Mouse (Mus musculus) heart, embryonic 14.5 days (tissue): ENCODE data around the gene Pkig. TPM values are rescaled to one million over a fixed set of nuclear protein-coding genes. Genes with fewer than 3 reads are reported as not detected.

Experiments used
- ATAC-seq: fragments of 200-750 bp; cut with Nextera tagmentation; 2 replicates; pipeline ENCODE4 v1.8.0; 2017; ENCODE audit warnings: low read depth, moderate TSS enrichment; ENCODE audit not compliant: insufficient number of reproducible peaks, insufficient read depth, low FRiP score
- H3K27ac ChIP-seq, 2 experiments: fragments of 200-500 bp in 1 of 2; fragments of 300-500 bp in 1 of 2; sonication (generic) in 1 of 2; replicated peaks in 1 of 2; 2 replicates each; pipeline ENCODE4 v1.5.1; 2012 to 2014; ENCODE audit warnings: low read depth in 2 of 2, low read length in 2 of 2, control low read depth in 1 of 2, mild to moderate bottlenecking in 1 of 2, mixed read lengths in 1 of 2; ENCODE audit not compliant: control insufficient read depth in 1 of 2, insufficient read depth in 1 of 2
- H3K27me3 ChIP-seq: fragments of 300-500 bp; sonication (generic); 2 replicates; pipeline ENCODE4 v1.6.1; 2014; ENCODE audit warnings: mild to moderate bottlenecking, low read length, control low read depth; ENCODE audit not compliant: control insufficient read depth, insufficient read depth
- H3K36me3 ChIP-seq: fragments of 300-500 bp; sonication (generic); 2 replicates; pipeline ENCODE4 v1.6.1; 2014; ENCODE audit warnings: mild to moderate bottlenecking, control low read depth, low read length, mixed read lengths; ENCODE audit not compliant: control insufficient read depth, insufficient read depth
- H3K4me1 ChIP-seq, 2 experiments: fragments of 200-500 bp in 1 of 2; fragments of 300-500 bp in 1 of 2; sonication (generic) in 1 of 2; 2 replicates each; pipeline ENCODE4 v1.6.1; 2012 to 2014; ENCODE audit warnings: low read length in 2 of 2, control low read depth in 1 of 2, mixed read lengths in 1 of 2; ENCODE audit not compliant: control insufficient read depth in 2 of 2, insufficient read depth in 2 of 2
- H3K4me2 ChIP-seq: fragments of 300-500 bp; sonication (generic); 2 replicates; pipeline ENCODE4 v1.6.1; 2014; ENCODE audit warnings: mild to moderate bottlenecking, low read length
- H3K4me3 ChIP-seq, 2 experiments: fragments of 200-500 bp in 1 of 2; fragments of 300-500 bp in 1 of 2; sonication (generic) in 1 of 2; 2 replicates each; pipeline ENCODE4 v1.5.1; 2012 to 2014; ENCODE audit warnings: low read length in 2 of 2, mild to moderate bottlenecking in 2 of 2, control low read depth in 1 of 2, low read depth in 1 of 2, moderate library complexity in 1 of 2; ENCODE audit not compliant: control insufficient read depth in 1 of 2, insufficient read depth in 1 of 2
- H3K9ac ChIP-seq: fragments of 300-500 bp; sonication (generic); 2 replicates; pipeline ENCODE4 v1.6.1; 2014; ENCODE audit warnings: mild to moderate bottlenecking, low read length
- H3K9me3 ChIP-seq: fragments of 300-500 bp; sonication (generic); 2 replicates; pipeline ENCODE4 v1.6.1; 2016; ENCODE audit warnings: low read length, control low read depth; ENCODE audit not compliant: control insufficient read depth
- WGBS: fragments of 180-500 bp; shearing (Covaris S2); extraction: QIAGEN DNeasy Blood & Tissue Kit; methylation state at CpG from one replicate; pipeline ENCODE4 v1.1.7; 2014; 5-methylcytosine and 5-hydroxymethylcytosine counted together
- polyA plus RNA-seq: library from polyadenylated mRNA; unstranded; fragments of >200 nt; fragmentation: Nextera tagmentation; extraction: Ambion mirVana; gene quantifications from 2 replicates; pipeline ENCODE4 v1.2.1, GENCODE M21; 2014

Gene Pkig
- polyA plus RNA-seq, 1 experiment from 2014 or later, result 324 TPM

DNA sequence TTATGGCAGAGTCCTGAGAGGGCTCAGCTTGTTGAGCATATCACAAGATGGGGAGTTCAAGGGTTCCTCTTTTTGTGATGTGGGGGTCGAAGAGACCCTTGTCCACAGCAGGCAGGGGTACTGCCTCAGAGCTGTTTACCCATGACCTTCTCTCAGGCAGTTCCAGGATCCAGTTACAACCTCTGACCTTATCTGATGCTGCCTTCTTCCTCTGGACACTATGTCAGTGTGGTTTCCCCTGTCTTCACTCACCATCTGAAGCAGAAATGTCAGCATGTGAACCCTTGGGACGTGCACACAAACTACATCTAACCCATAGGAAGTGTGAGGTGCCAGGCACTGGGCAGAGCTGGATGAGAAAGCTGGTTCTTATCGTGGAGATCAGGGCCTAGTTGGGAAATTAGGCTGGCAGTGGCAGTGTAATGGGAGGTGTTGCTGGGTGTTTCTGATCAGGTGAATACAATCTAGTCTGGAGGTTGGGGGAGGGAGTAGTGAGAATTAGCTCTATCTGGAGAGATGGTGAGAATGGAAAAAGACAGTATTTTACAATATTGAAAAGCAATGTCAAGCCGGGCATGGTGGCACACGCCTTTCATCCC, 2.0 kb downstream of the Pkig start:
- Histone ChIP-seq H3K4me1 (peaks cover 19 to 51% of the 10 kb centered on the region in 2 experiments), H3K9ac (peak overlapping the region; percentile 13; the same call in 1 of the 2 replicates), H3K9me3 (no peaks in the 10 kb centered on the region), H3K4me2 (peak overlapping the region; percentile 73; the same call in 1 of the 2 replicates), H3K27me3 (no peaks in the 10 kb centered on the region), H3K36me3 (peaks cover 7% of the 10 kb centered on the region; the same call in 1 of the 2 replicates), H3K27ac (peak overlapping the region in 1 of 2 experiments; percentile 12; a peak in 1 of 4 replicates), H3K4me3 (no peak overlapping the region)
- no peak for ATAC-seq
- WGBS, result 69% methylated on average over 5 of the region's 5 CpGs

DNA sequence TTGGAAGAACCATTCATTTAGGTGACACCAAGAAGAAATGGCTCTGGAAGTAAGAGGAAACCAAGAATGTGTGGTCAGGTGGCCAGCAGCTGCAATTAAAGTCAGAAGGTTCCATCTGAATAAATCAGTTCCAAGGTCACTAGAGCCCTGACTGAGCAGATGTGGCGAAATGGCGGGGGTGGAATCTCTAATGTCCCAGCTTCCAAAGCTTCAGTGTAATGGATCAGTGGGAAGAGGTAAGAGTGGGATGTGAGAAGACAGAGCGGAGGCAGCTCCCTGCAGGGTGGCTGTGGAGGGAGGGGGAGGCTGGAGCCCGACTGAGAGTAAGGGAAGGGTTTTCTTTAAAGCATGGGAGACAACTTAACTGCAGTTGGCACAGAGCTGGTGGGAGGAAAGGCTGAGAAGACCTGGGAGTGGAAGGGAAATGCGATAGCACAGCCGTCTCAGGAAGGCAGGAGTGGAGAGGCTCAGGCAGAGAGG, 3.2 kb downstream of the Pkig start:
- Histone ChIP-seq H3K4me1 (peaks cover 19 to 53% of the 10 kb centered on the region in 2 experiments), H3K9ac (peak overlapping the region; percentile 0; the same call in 1 of the 2 replicates), H3K9me3 (no peaks in the 10 kb centered on the region), H3K27ac (0 out of 4 replicates have a peak overlapping the region, but pooled peaks have one; percentile 11 to 39), H3K36me3 (peaks cover 7% of the 10 kb centered on the region; the same call in 1 of the 2 replicates), H3K4me2 (peak overlapping the region; percentile 24; the same call in 1 of the 2 replicates), H3K27me3 (no peaks in the 10 kb centered on the region), H3K4me3 (no peak overlapping the region)
- WGBS, result 55% methylated on average over 6 of the region's 6 CpGs
- no peak for ATAC-seq

DNA sequence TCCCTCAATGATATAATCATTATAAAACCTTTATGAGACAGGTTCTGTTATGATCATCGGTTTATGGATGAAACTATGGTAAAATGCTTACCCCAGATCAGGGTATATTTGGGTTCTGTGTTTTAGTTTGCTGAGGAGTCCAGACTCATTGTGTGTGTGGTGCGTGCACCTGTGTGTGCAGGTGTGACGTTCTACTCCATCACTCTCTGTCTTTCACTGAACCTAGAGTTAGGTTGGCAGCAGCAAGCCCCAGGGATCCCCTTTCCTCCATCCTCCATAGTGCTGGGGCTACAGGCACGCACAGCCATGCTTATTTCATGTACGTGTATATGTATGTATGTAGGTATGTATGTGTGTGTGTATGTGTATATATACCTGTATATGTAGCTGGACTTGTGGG, 3.9 kb downstream of the Pkig start:
- ATAC-seq, result no peak
- Histone ChIP-seq H3K4me2 (no peak overlapping the region), H3K36me3 (peaks cover 7% of the 10 kb centered on the region; the same call in 1 of the 2 replicates), H3K4me1 (peaks cover 19 to 57% of the 10 kb centered on the region in 2 experiments), H3K9ac (no peak overlapping the region), H3K27ac (no peak overlapping the region), H3K27me3 (no peaks in the 10 kb centered on the region), H3K4me3 (no peak overlapping the region), H3K9me3 (no peaks in the 10 kb centered on the region)
- 88% methylated on average over 5 of the region's 5 CpGs for WGBS

DNA sequence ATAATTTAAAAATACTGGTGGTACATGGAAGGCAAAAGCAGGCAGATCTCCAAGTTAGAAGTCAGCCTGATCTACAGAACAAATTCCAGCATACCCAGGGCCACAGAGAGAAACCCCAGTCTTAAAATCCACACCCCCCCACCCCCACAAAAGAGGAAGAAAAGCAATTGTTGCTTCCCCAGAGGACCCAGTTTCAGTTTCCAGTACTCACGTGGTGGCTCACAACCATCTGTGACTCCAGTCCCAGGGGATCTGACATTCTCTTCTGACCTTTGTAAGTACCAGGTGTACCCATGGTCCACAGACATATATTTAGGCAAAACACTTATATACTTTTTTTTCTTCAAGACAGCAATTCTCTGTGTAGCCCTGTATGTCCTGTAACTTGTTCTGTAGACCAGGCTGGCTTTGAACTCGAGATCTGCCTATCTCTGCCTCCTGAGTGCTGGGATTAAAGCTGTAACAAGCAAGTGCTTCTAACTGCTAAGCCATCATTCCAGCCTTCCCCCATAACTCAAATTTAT, 4.6 kb downstream of the Pkig start:
- Histone ChIP-seq H3K9me3 (no peaks in the 10 kb centered on the region), H3K9ac (no peak overlapping the region), H3K27me3 (no peaks in the 10 kb centered on the region), H3K4me3 (no peak overlapping the region), H3K36me3 (peaks cover 7% of the 10 kb centered on the region; the same call in 1 of the 2 replicates), H3K27ac (no peak overlapping the region), H3K4me1 (peaks cover 19 to 58% of the 10 kb centered on the region in 2 experiments), H3K4me2 (no peak overlapping the region)
- WGBS, result 67% methylated on average over 2 of the region's 2 CpGs
- no peak for ATAC-seq

DNA sequence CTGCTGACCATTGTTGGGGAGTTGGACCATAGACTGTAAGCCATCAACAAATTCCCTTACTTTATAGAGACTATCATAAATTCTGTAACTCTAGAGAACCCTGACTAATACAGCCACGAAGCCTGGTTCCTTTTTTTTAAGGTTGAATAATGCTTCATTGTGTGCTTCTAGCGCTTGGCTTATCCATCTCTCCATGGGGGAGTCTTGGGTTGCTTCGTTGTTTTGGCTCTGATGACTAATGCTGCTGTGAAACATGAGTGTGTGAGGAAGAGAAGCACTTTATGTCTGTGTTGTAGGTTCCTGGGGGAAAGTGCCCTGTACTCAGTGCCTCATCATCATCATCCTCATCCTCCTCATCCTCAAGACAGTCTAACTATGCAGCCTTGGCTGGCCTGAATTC, 5.7 kb downstream of the Pkig start:
- H3K4me3 ChIP-seq, result no peak overlapping the region
- H3K27ac ChIP-seq, result peak overlapping the region in 1 of 2 experiments; percentile 28; a peak in 1 of 4 replicates
- no peak overlapping the region for H3K9ac ChIP-seq
- peaks cover 19 to 58% of the 10 kb centered on the region in 2 experiments for H3K4me1 ChIP-seq
- ATAC-seq, result no peak
- no peaks in the 10 kb centered on the region for H3K9me3 ChIP-seq
- 49% methylated on average over 3 of the region's 3 CpGs for WGBS
- no peak overlapping the region for H3K4me2 ChIP-seq
- peaks cover 7% of the 10 kb centered on the region; the same call in 1 of the 2 replicates for H3K36me3 ChIP-seq
- H3K27me3 ChIP-seq, result no peaks in the 10 kb centered on the region

DNA sequence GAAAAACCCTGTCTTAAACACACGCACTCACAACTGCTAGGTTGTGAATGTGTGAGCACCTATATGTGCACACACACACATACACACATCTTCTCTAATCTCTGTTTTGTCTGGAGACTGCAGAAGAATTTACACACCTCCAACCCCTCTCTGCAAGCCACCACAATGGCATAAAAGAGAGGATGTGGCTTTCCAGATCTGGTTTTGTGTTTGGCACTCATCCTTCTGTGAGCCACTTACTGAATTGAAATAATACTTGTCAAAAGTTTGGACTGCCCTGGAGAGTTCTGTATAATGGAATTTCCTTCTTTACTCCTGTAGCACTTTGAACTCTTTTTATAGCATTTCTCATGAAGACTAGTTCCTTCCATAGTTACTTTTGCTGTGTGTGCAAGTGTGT, 8.9 kb downstream of the Pkig start:
- Histone ChIP-seq H3K9ac (no peak overlapping the region), H3K27ac (no peak overlapping the region), H3K4me1 (peaks cover 9 to 44% of the 10 kb centered on the region in 2 experiments)

DNA sequence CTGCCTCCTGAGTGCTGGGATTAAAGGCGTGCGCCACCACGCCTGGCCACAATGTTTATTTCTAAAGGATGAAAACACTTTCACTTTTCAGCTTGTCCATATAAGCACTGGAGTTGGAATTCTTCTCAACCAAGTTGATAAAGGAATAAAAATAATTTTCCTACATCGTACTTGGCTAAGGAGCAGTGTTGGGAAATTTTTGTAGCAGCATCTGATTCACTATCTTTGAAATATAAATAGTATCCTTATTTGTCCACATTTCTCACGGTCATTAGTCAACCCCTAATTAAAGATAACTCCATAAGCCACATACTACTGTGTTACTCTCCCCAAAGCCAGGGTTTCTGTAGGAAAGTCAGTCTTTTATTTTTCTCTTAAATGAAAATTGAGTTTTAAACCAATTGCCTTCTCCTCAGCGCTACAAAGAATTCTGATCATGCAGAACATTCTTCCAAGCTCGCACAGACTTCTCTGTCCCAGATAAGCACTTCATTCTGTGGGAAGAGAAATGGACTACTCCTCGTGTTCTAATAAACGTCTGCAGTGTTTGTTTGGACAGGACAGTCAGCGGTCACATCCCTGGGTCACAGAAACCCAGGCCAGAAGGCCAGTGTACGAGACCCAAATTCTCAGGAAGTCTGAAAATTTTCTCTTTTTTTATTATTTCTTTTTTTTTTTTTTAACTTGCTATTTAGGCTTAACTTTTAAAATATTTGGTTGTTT, 12.8 kb downstream of the Pkig start:
- peaks cover 25 to 46% of the 10 kb centered on the region in 2 experiments for H3K4me1 ChIP-seq

More for the DNA sequence above, 8.9 kb downstream of the Pkig start:
- H3K9me3 ChIP-seq, result no peaks in the 10 kb centered on the region
- H3K4me2 ChIP-seq, result no peak overlapping the region
- peaks cover 7% of the 10 kb centered on the region; the same call in 1 of the 2 replicates for H3K36me3 ChIP-seq
- ATAC-seq, result no peak
- no peak overlapping the region for H3K4me3 ChIP-seq
- H3K27me3 ChIP-seq, result no peaks in the 10 kb centered on the region
- 87% methylated on average over 1 of the region's 1 CpGs for WGBS

More for the DNA sequence above, 12.8 kb downstream of the Pkig start:
- Histone ChIP-seq H3K27me3 (no peaks in the 10 kb centered on the region), H3K9ac (0 out of 2 replicates have a peak overlapping the region, but pooled peaks have one; percentile 11), H3K9me3 (no peaks in the 10 kb centered on the region), H3K27ac (peak overlapping the region; percentile 80 to 81), H3K36me3 (no peaks in the 10 kb centered on the region), H3K4me3 (no peak overlapping the region), H3K4me2 (peak overlapping the region; percentile 42)
- no peak for ATAC-seq
- WGBS, result 37% methylated on average over 11 of the region's 11 CpGs
